Mouse (Mus musculus) left cerebral cortex, adult 9 months (tissue): Measurements from ENCODE around the gene Arhgap24.
A peak's percentile ranks its signal among the peaks of the same experiment; 100 is the strongest.

Source experiments
- DNase-seq, 2 experiments: peaks; one replicate each; pipeline ENCODE4 v3.0.0; 2022; ENCODE audit warnings: low spot score in 2 of 2

Gene Arhgap24

DNA sequence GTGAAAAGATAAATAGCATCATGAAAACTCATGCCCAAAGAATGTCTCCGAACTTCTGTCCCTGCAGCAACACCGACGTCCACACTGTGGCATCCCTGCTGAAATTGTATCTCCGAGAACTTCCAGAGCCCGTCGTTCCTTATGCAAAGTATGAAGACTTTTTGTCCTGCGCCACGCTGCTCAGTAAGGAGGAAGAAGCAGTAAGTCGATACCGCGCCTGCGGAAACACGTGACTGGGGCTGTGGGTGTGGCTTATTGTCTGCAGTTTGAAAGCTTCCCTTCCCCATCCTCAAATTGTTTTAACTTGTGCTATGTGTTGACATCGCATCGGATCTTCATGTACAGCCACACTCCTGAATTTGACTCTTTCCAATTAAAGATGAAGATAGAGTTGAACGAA lies 394.4 kb downstream of the Arhgap24 start:
- DNase-seq: no peak

DNA sequence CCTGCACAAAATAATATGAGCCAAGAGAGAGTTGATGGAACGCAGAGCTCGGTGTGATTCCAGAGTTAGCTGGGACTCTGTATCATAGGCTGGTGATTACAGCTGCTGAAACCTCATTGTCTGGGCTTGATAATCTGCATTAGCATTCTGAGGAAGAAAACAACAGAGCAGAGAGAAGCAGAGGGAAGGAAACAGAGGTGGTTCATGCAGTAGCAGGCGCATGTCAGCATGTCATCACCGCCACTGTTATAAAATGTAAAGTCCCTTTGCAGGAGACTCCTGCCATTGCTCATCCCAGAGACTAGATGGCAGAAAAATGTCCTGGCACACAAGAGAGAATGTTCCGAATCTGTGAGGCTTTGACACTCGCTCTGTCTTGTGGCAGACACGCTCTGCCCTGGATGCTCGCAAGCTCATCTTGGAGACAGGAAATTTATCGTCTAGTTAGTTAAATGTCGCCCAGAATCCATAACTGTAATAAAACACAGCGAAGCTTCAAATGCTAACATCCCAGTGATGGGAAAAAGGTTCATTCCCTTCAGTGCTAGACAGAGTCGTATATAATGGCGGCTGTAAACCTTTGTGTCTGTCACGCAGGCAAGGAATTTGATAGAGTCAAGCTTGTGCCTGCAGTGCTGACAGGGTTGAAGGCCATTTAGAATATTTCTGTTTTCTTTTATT lies 407.4 kb downstream of the Arhgap24 start:
- DNase-seq: no peak

DNA sequence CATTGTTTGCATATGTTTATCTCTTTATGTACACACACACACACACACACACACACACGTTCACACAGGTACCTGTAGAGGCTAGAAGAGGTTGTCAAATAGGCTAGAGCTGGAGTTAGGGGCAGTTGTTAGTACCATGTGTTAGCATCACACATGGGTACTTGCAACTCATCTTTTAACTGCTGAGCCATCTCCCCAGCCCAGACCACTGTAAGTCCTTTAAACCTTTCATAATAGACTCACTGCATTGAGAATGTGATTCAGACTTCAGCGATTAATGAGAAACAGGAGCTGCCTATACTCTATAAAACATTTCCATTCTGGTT lies 407.9 kb downstream of the Arhgap24 start:
- no peak for DNase-seq

DNA sequence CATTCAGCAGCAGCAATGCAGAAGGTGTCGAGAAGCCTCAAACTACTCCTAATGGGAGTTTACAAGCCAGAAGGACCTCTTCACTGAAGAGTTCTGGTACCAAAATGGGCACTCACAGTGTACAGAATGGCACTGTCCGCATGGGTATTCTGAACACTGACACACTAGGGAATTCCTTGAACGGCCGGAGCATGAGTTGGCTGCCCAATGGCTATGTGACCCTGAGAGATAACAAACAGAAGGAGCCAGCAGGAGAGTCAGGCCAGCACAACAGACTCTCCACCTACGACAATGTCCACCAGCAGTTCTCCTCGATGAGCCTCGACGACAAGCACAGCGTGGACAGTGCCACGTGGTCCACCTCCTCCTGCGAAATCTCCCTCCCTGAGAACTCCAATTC lies 411.0 kb downstream of the Arhgap24 start:
- DNase-seq: no peak

DNA sequence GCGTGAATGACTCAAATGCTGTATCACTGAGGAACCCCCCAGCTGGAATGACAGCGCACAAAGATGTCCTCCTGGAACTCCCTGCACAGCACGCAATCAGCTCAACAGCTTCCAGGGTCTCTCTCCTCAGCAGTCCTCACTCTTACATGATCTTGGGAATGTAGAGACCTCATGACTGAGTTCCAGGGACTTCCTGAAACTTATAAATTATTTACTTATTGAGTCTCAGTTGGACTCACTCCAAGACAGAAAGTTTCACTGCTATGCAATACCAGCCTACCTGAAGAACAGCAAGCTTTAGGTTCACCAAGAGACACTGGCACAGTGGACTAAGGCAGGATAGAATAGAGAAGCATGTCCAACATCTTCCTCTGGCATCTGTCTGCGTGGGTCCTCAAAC lies 417.1 kb downstream of the Arhgap24 start:
- no peak for DNase-seq

DNA sequence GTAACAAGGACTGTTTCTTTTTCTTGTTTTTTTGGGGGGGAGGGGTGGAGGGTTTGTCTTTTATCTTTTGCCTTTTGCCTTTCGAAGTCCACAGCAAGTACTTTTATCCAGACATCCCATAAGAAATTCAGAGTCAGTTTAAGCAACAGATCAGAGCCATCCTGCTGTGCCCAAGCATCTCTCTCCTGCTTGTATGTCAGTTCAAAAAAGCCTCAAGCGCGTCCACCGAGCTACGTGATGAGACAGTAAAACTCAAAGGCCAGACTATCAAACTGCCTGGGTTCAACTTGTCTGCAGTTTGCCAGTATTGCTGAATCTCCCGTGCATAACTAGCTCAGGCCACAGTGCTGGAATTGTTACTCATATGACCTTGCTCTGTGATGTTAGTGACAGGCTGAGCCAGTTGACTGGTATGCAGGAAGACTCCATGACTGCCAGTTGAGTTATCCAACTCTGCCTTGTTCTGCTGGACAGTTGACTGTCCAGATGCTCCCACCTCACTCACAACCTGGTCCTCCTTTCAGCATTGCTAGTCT lies 418.6 kb downstream of the Arhgap24 start:
- DNase-seq: no peak

DNA sequence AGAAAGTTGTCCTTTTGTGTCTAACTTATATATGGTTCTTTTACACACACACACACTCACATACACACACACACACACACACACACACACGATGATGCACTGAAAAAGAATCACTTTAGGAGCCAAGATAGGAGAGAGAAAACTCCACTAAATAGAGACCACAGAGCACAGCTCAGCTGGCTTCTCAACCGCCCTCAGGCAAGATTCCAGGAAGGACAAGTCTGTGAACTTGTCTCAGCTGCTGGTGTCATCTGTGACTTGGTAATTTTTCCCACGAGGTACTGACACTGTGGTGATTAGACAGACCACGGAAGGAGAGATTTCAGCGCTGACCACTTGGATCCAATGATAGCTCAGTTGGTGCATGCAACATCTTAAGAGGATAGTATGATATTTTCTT lies 420.0 kb downstream of the Arhgap24 start:
- DNase-seq: no peak

DNA sequence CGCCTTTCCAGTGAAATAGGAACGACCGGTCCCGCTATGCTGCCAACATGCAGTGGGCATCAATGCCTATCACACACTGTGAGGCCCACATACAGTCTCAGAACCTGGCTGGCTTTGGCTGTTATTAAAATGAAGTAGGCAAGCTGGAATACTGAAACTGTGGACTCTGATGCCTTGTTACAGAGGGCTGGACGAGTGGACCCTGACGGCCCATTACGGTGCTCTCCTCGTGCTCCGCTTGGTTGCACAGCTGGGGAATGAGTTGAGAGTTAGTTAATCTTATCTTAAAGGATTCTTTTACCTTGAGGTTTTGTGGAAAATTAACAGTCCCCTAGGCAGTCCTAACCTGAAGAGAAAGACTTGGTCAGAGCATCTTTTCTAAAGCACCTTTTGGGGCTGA lies 422.3 kb downstream of the Arhgap24 start:
- no peak for DNase-seq

DNA sequence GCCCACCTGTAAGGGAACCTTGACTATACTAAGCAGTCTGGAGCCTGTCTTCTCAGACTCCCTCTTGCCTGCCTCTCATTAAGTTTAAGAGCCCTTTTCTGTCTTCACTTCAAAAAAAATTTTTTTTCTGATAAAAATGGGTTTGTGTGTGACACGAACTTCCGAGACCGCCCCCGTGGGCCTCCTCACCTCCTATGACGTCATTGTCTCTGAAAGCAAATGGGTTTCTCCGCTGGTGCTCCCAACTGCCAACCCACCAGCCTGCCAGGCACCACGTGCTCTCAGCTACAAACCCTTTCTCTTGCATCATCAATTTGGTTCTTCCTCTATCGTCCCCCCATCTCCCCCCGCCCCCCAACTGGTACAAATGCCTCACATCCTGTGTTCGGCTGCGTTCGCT lies 422.9 kb downstream of the Arhgap24 start:
- DNase-seq: peak in 1 of 2 experiments; percentile 21

DNA sequence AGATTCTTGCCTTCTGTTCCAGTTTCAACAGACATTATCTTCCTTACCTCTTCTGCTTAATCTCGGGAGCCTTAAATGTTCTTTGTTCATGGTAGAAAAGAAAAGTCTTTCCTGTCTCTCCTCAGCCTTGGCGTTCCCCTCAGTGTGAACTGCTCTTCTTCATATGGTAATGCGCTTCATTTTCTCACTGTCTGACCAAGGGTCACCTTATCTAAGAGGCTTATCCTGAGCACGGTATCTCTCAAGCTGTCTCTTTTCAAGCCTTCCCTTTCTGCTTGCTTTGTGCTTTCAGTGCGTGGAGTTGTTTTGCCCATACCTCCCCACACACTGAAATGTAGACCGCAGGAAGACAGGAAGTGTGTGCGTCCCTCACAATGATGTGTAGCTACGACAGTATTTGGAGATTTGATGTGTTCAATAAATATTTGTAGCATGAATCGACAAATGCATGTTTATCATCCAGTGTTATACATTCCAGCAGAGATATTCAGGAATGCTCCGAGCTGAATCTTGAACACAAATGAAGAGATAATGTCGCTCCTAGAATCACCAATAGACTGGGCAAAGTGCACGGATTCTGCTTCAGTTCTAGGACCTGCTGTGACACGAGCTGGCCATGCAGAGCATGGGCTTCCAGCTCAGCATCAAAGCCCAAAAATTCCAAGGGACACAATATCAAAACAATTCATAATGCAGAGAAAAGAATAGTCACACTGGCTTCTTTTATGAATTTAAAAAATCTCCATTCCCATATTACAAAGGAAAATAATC lies 424.4 kb downstream of the Arhgap24 start:
- no peak for DNase-seq

DNA sequence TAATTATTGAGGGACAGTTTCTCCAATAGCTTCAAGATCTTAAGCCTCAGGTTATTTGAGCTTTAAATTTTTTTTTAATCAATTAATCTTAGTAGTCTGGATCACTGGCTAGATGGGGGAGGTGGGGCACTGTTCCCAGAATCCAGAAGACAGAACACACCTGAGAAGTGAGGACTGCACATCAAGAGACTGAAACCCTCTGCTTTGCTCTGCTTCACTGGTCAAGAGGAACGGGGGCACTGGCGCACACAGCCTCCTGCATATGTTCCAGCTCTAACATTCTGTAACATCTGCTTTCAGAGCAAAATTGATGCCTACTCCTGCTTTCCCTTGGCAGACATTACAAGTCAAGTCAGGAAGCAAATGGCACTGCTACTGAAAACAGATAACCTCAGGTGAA lies 439.0 kb downstream of the Arhgap24 start:
- DNase-seq: no peak

DNA sequence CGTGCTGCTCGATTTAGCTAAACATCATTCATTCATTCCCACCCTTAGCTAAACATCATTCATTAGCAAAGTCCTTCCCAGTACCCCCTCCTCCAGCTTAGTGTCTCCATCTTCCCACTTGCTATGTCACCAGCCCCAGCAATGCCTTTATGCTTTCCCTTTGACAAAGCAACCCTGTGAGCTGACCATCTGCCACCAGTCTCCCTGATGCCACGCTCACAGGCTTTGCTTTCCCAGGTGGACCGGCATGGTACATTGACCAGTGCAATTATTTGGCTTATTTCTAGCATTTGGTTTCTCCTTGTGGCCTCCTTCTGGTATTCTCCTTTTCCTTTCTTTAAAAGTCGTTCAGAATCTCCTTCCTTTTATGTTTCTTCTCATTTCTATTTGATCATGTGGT lies 445.6 kb downstream of the Arhgap24 start:
- peak in 1 of 2 experiments; percentile 1 for DNase-seq

DNA sequence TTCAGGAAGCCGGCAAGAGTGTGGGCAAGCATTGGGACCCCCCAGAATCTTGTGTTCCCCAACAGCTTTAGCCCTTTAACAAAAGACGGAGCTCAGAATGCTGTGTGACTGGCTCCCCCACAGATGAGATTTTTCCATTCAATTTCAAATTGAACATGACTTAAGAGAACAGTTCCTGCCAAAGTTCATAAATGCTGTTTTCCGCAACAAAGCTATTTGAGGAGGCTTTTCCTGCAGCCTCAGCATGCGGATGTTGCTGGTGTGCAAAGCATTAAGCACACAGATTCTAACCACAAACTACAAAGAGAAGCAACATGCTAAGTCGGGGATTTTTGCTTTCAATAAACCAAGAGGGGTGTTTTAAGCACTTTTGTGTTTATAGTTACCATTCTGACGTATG lies 449.0 kb downstream of the Arhgap24 start:
- DNase-seq: peak in 1 of 2 experiments; percentile 1

DNA sequence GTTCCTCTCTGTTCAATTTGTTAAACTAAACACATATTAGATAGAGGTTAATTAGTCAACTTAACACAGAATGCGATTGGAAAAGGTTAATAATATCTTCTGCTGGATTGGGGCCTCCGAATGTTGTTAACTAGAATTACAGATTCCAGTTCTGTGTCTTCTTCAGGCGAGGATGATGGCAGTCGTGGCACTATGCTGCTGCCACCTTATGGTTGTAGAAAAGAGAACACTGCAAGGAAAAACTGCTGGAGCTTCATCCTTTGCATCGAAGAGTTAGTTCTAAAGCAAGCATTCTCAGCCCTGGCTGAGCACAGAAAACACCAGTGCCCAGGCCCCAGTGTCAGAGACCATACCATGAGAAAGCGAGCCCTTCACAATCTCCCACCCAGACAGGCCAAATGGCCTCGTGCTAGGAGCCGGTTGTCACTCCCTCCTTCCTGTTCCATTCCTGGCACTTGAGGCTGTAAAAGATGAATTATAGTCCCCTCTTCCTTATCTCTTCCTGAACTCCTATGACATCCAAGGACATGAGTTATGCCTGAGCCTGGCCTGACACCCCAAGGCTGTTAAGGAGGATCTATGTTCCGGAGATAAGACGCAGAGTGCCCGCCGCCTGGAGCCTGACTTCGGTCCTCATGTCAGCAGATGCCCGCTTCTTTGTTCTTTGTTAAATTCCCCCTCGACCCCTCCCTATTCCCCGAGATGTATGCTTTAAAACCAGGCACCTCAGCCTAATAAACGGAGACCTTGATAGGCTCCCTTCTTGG lies 462.9 kb downstream of the Arhgap24 start:
- DNase-seq: peak in 1 of 2 experiments; percentile 34

DNA sequence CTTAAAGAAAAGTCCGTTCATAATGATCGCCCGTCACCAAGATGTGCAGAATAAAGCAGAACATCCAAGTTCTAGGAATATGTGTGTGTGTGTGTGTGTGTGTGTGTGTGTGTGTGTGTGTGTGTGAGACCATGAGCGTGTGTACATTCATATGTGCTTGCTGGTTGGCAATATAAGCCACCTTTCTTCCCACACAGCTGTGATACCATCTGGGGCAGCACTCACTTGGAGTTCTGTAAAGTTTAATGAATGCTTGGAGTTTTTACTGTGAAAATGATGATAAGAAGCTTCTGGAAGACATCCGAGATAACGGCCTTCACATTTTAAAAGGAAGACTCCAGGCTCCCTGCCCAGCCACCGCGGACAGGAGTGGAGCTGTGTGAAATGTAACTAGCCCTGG lies 465.4 kb downstream of the Arhgap24 start:
- DNase-seq: peak; percentile 33 to 63

DNA sequence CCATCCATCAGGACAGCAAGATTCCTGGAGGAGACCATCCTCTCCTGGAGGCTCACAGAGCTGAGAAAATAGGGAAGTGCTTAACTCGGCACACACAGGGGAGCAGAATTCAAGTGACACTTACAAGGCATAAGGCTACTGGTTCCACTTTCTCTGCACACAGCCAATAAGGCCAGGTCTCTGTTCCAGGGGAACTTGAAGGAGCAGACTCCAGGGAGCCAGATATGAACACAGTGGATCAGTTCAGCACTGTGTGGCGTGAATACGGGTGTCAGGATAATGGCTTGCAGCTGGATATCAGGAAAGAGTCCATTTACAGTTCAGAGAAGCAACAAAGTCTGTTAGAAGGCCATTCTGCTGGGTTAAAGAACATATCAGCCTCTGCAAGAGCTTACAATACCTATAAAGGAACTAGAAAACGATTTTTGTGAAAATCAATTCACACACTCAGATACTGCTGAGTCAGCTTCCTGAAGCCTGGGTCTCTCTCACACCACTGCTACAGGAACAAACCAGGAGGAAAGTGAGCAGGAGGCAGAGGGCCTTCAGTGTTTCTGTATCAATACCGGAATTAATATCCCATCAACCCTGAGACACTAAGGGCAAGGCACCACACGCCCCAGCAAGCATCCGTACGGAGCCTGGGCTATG lies 466.0 kb downstream of the Arhgap24 start:
- no peak for DNase-seq
